Mouse (Mus musculus) MEL-GATA-1-ER (cell line): ENCODE measurements around the gene Bola2.
A peak's percentile ranks its signal among the peaks of the same experiment; 100 is the strongest.
"Not testable (repeated sequence)": the region's sequence is repeated elsewhere in the genome, so short reads cannot be mapped to it uniquely, and the experiment has no call there.

ENCODE experiments used
- DNase-seq: peaks from one replicate; pipeline ENCODE4 v3.0.0-alpha.2; 2012; ENCODE audit warnings: low read depth; ENCODE audit errors: extremely low read depth

Gene Bola2

GRCm38 (mm10) chr7:126695210-126695611 lies at the start of gene Bola2:
TSS of gene Bola2 (plus strand) at chr7:126695401.
- DNase-seq: peak; percentile 57

DNA sequence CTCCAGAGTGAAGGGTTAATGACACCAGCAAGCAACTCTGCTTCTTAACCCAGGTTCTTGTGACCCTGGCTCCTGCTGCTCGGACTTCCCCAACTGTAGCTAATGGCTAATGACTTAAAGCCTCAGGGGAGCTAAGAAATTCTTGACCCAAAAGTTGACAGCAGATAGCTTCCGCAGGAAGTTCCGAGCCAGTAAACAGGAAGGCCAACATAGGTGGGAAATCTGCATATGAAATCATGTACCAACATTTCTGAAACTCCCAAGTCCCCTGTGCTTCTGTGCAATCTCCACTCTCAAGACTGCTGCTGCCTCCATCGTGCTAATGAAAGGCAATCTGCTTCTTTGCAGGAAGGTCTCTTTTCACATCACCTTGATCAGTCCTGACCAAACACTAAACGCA lies 49.5 kb upstream of the Bola2 start:
- DNase-seq: no peak

DNA sequence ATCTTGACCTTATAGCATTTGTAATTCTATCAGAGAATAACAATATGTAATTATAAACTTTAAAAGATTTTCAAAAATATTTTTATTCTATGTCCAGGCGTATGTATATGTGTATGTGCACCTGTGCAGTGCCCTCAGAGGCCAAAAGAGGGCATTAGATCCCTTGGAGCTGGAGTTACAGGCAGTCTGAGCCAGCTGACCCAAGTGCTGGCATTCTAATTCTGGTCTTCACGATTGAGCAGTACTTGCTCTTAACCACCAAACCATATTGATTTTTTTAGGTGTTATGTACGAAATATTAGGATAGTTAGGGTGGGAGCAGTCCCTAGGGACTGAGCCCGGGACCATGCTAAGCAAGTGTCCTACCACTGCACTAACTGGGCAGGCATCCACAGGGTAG lies 46.7 kb upstream of the Bola2 start:
- DNase-seq: no peak

DNA sequence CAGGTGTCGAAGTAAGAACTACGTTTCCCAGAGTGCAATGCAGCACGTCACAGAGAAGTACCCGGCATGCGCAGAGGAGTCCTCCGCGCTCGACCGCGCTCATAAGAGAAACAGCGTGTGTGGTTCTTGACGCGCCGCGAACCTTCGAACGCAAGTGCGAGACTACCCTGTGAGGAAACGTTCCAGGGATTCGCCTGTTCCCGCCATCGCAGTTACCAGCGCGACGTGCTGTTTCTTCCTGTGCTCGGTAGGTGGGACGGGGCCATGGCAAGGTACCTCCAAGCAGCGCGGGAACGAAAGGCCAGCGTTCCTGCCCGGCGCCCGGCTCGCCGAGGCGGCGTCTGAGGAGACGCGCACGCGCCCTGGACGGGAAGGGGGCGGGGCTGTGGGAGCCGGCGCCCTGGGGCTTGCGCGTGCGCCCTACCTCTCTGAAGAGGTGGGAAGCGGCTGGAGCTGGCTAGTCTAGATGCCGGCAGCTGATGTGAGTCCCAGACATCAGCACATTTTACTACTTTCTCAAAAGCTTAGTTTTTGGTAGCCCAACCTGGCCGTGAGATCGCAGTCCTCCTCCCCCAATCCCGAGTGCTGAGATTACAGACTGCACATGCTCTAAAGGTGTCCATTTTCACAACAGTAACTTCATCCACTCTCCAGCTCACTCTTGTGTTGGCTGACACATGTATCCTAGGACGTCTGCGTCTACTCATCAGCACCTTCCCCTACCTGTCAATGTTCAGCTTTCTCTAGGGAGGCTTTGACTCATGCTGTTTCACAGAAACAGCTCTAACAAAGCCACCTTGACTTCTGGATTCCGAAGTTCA lies 45.8 kb upstream of the Bola2 start, which contains the start of gene Sgf29:
TSS of gene Sgf29 (plus strand) at position 79 of the 821 bp plus-strand sequence.
- peak; percentile 86 for DNase-seq

DNA sequence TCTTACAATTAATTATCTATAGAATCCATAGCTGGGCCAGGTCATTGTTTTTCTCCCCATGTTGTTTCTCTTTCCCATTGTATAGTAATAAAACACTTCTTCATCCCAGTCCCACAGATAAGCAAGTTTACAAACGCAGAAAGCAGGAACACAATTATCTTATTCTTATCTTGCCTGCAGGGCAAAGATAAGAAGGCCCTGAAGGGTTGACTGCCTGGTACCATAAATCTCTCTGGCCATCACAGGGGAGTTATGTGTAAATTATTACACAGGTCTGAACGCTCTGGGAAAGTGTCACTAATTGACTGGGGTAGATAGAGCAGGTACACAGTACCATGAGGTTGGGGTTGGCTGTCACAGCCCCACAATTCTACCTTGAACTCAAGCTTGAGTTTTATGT lies 44.3 kb upstream of the Bola2 start:
- no peak for DNase-seq

DNA sequence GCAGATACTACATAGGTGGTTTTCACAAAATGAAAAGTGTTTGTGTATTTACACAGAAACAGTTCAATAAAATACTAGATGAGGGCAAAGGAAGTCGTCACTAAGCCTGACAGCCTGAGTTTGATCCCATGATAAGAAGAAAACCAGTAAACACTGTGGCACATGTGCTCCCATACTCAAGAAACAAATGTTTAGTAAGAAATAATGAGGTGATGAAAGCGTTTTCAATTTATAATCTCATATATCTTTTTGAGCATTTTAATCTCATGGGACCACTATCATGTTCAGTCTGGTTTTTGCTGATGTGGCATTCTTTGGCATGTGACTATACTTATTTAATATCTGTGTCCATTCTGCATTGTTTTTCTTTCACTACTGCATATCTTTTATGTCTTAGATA lies 41.2 kb upstream of the Bola2 start:
- DNase-seq: no peak

DNA sequence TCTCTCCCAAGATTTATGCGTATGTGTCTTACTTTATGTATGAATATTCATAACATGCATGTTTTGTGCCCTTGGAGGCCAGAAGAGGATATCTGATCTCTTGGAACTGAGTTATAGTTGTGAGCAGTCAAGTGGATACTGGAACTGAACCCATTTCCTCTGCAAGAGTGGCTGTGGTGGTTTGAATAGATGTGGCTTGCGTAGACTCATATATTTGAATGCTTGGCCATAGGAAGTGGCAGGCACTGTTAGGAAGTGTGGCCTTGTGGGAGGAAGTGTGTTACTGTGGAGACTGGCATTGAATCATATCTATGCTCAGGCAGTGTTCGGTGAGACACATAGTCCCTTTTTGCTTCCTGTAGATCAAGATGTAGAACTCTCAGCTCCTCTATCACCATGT lies 39.5 kb upstream of the Bola2 start:
- DNase-seq: peak; percentile 47

- no peak for DNase-seq
These were observed 37.7 kb upstream of the Bola2 start for GRCm38 (mm10) chr7:126657522-126657921.

DNA sequence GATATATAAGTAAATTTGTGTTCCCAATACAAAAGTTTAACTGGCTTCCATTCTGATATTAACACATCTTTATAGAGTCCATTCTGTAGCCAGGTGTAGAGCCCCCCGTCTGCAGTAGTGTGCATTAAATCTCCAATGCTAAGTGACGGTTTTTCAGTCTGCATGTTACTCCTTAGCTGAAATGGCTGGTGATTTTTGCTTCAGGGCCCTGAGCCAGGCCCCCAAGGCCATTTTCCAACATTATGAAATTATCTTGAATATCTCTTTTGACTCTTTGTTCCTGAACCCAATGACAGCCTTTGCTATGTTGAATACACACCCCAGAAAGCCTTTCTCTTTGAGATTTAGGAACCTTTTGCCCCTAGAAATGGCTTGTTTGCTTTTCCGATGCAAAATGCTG lies 35.4 kb upstream of the Bola2 start:
- no peak for DNase-seq

DNA sequence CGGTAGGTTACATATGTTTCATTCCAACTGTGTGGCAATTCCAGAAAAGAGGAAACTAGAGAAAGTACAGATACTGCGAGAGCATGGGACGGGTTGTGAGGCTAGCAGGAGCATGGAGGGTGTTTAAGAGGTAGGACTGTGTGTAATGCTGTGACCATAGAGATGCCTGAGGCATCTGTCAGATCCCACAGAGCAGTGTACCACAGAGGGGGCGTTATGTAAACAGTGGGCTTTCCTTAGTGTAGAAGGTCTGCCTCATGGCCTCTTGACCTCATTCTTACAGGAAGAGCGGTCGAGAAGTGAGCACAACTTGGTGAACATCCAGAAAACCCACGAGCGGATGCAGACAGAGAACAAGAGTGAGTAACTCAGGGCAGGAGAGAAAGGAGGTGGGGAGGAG lies 31.6 kb upstream of the Bola2 start:
- no peak for DNase-seq

DNA sequence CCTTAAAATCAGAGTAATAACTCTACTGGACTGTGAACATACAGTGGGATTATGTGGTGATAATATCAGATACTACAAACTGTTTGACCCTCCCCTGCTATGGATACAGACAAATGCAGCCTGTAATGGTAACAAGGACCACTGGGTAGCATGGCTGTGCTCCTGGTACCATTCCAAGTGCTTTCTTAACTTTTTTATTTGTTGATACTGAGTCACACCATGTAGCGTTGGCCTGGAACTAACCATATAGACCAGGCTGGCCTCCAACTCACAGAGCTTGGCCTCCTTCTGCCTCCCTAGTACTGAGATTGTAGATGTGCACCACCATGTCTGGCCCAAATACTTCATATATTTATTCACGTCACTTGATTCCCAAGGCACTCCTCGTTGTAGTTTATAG lies 29.9 kb upstream of the Bola2 start:
- no peak for DNase-seq

- DNase-seq: no peak
These were observed 27.6 kb upstream of the Bola2 start for GRCm38 (mm10) chr7:126667495-126668090.

- no peak for DNase-seq
These were observed 26.7 kb upstream of the Bola2 start for GRCm38 (mm10) chr7:126668452-126668851.

- no peak for DNase-seq
These were observed 25.0 kb upstream of the Bola2 start for GRCm38 (mm10) chr7:126670152-126670551.

GRCm38 (mm10) chr7:126672111-126672510 lies 23.1 kb upstream of the Bola2 start:
- DNase-seq: no peak

- DNase-seq: no peak
These were observed 20.1 kb upstream of the Bola2 start for GRCm38 (mm10) chr7:126675104-126675503.

GRCm38 (mm10) chr7:126676207-126676606 lies 19.0 kb upstream of the Bola2 start, which contains the start of gene Sult1a1:
TSS of gene Sult1a1 (minus strand) at chr7:126676432.
- no peak for DNase-seq

- no peak for DNase-seq
These were observed 18.5 kb upstream of the Bola2 start for GRCm38 (mm10) chr7:126676631-126677220.

DNA sequence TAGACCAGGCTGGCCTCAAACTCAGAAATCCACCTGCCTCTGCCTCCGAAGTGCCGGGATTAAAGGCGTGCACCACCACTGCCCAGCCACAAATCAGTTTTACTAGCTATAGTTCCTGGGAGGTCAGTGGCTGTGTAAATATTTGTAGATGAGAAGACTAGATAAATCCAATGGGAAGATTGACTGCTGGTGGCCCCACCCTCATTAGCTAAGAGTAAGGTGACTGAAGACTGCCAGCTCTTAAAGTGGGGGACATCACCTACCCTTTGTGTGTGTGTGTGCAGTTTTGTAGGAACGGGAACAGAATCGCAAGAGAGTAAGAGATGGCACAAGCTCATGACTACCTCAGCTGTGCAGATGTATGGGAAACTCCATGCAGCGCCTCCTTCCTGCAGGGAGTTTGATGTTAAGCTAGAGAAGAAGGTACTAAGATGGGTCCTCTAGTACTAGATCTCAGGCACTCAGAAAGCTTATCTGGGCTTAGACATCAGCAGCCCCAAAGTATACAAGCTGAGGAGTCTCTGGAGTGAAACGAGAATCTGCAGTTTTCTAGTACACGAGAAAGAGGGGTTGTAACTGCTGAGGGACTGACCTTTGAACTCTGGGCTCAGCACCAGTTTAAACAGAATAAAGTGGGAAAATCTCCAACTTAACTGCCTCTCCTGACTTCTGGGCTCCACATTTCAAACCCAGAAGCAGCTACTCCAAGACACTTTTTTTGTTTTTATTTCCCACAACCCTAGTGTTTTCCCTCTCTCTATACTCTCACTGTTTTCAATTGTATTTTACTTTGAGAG lies 16.5 kb upstream of the Bola2 start:
- no peak for DNase-seq

GRCm38 (mm10) chr7:126679683-126680082 lies 15.5 kb upstream of the Bola2 start:
- DNase-seq: no peak

GRCm38 (mm10) chr7:126681221-126681620 lies 14.0 kb upstream of the Bola2 start:
- DNase-seq: no peak

DNA sequence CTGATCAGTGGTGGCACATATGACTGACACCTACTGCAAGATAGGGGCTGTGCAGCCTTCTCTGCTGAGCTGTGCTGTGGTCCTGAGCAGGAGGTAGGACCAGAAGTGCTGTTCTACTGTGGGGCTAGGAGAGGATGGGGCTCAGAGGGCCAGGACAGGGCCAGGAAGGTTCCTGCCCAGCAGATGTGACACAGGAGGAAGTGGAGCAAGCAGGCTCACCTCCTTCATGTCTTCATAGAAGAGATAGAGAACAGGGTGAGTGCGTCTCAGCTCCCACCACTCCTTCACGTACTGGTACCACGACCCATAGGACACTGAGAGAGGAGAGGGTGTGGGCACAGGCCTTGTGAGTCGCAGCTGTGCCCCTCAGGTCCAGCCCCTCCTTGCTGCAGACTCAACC lies 7.0 kb upstream of the Bola2 start:
- DNase-seq: not testable (repeated sequence)
